Mouse (Mus musculus): ENCODE data around the gene Ogfod1.
"Not testable (repeated sequence)": the region's sequence is repeated elsewhere in the genome, so short reads cannot be mapped to it uniquely, and the experiment has no call there.

Ogfod1 gene

GRCm38 (mm10) chr8:94036944-94037524 is at the start of gene Ogfod1, which contains the start of gene Nudt21:
Ogfod1 (plus strand) TSS chr8:94037198.
Nudt21 (minus strand) TSS chr8:94037031.
- DNase-seq (ENCODE audit: extremely low read depth, low read depth, low spot score), result peak; percentile 84

DNA sequence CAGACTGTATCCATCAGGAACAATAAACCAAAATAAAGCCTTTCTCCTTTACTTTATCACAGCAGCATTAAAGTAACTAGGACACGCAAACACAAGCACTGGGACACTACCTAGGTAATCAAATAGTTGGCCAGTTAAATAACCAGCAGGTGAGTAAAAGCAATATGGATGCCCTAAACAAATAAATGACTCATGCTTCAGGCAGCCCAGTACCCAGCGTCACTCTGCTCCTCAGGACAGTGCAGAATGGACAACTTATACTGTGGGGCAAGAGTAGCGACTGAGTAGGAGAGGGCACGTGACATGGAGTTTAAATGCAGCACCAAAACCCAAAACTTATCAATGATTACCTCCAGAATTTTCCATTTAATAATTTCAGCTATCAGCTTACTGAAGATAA is 47.3 kb upstream of the Ogfod1 start:
- DNase-seq (ENCODE audit: extremely low read depth, low read depth, low spot score), result no peak

GRCm38 (mm10) chr8:93998961-93999360 is 38.0 kb upstream of the Ogfod1 start:
- no peak for DNase-seq (ENCODE audit: extremely low read depth, low read depth, low spot score)

DNA sequence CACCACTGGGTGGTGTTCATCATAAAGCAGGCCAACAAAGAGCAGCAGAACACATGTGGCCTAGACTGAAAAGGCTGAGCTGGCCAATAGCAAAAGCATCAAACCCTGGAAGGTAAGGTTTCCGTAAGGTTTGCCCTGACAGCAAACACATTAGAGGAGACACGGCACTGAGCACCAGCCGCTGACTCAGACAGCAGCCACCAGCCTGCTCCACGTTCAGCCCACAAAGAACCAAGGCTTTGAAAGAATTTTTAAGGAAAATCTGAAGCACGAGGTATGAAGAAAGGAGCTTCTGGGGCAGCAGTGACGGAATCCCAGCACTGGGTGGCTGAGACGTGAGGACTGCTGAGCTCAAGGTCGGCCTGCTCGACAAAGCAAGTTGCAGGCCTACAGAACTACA is 32.9 kb upstream of the Ogfod1 start:
- DNase-seq (ENCODE audit: extremely low read depth, low read depth, low spot score), result no peak

DNA sequence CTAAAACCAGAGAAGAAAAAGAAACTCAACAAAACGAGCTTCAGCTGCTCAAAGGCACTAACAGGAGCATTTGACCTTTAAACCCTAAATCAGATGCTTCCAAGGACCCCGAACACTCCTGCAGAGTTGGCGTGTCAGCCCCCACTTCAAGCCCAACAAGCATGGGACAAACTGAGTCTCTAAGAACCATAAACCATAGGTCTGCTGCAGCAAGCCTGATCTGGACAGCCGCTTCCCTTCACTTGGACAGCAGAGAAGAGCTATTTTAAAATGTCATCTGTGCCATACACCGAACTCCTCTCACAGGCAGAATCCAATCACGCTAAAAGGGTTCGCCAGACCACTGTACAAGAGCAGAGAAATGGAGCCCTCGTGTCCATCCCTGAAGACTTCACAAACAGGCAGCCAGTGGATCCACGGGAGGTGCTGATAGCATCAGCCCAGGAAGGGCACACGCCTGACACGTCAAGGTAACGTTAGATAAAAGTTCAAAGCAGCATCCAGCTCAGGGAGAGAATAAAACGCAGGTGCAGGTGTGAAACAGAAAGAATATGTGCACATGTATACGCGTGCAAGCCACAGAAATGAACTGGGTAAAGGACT is 27.7 kb upstream of the Ogfod1 start:
- DNase-seq (ENCODE audit: extremely low read depth, low read depth, low spot score), result no peak

- DNase-seq (ENCODE audit: extremely low read depth, low read depth, low spot score), result no peak
Observed at GRCm38 (mm10) chr8:94010101-94010705, 26.8 kb upstream of the Ogfod1 start.

GRCm38 (mm10) chr8:94011076-94012012 is 25.7 kb upstream of the Ogfod1 start:
- DNase-seq (ENCODE audit: extremely low read depth, low read depth, low spot score), result no peak

DNA sequence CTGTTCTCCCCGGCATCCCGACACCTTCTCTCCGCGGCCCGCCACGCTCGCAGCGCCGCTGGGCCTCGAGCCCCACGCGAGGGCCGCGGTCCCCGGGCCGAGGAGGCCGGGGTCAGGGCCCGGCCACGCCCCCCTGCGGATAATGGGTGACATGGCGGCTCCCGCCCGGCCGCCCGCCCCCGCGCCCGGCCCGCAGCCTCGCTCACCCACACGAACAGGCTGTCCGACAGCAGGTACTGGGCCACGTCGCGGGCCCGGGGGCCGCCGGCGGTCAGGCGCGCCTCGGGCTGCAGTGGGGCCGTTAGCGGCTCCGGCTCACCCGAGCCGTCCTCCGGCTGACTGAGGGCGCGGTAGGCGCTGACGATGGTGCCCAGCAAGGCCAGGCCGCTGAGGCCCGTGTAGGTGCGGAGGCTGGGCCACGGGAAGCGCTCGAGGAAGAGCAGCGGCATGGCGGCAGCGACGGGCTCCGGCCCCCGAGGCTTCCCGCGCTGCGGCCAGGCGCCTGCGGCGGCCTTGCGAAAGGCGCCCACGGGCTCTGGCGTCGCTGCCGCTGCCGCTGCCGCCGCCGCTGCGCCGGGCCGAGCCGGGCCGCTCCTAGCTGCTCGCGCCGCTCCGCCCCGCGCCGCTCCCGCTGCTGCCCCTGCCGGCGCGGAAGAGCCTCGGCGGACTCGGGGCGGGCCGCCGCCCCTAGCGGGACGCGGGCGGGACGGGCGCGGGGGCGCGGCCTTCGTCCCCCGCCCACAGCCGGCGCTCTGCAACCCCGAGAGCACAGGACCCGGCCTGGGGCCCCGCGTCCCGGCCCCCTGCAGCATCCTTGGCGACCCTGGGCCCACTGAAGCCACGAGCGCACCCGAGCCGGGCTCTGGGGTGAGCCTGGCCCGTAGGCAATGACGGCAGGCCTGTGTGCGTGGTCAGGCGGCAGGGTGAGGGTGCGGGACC is 24.7 kb upstream of the Ogfod1 start, which contains the start of gene Amfr:
Gene Amfr (minus strand): TSS at position 830 of the 939 bp plus-strand sequence.
- no peak for DNase-seq (ENCODE audit: extremely low read depth, low read depth, low spot score)

DNA sequence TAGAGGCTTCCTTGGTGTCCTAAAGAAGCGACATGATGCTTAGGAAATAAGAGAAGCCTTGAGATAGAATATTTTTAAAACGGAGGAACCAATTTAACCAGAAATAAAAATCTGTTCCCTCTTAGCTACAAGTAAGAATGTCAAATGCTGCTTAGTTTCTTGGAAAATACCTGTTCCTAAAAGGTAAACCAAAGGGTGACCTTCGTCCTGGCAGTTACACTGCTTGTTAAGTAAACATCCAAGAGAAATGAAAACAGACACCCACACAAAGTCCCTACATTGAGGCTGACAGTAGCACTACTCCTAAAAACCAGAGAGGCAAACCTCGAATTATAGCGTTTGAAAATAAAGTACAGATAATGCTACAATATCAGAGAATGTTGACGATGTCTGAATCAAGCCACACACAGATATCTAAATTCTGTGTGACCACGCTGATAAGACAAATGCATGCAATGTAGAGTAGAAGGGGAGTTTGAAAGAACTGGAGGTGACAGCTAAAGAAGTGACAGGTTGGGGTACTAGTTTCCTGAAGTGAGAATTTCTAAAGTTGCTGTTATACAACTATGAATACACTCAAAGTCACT is 23.9 kb upstream of the Ogfod1 start:
- no peak for DNase-seq (ENCODE audit: extremely low read depth, low read depth, low spot score)

GRCm38 (mm10) chr8:94023916-94024315 is 13.1 kb upstream of the Ogfod1 start:
- DNase-seq (ENCODE audit: extremely low read depth, low read depth, low spot score), result no peak

DNA sequence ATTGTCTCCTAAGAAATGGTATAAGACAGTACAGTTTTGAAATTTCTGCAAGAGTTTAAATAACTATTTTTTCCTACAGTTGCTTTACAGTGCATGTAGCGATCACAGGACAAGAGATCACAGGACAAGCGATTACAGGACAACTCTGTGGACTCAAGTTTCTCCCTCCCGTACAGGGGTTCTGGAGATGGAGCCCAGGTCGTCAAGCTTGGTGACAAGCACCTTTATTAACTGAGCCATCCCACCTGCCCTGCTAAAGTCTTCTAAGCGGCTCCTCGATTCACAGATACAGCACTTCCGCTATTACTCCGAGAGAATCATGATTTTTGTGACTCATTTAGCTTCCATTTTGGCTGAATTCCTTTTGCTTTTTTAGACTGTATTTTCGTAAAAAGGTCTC is 7.3 kb upstream of the Ogfod1 start:
- DNase-seq (ENCODE audit: extremely low read depth, low read depth, low spot score), result no peak

DNA sequence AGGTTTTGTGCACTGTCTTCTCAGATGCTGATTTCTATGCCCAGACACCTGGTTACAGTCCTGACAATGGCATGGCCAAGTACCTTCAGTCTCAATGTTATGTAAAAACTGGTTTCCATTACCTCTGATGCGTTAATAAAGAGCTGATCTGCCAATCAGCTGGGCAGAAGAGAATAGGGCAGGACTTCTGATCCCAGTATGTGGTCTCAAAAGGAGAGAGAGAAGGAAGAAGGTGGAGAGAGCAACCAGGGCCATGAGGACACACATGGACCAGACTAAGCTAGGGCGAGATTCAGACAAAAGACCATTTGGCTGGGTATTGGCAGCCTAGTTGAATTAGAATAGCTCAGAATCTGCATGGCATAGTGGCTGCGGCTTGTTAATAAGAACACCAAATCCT is 3.4 kb upstream of the Ogfod1 start:
- no peak for DNase-seq (ENCODE audit: extremely low read depth, low read depth, low spot score)

DNA sequence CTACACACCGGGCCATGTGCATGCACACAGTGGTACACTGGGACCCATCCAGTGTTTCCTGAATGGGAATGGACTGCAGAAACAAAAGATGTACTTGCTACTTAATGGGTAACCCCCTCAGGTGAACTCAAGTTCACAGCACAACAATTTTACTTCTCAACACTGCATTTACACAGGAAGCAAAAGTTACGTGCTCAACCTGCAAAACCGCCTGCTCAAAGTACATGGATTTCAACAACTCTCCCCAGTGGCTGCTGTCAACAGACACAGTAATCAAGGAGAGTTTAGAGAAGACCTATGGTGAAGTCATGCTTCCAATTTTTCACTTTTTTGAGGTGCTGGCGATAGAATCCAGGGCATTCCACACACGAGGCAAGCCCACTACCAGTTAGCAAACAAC is 1.8 kb upstream of the Ogfod1 start:
- no peak for DNase-seq (ENCODE audit: extremely low read depth, low read depth, low spot score)

GRCm38 (mm10) chr8:94036541-94036940 is 457 bp upstream of the Ogfod1 start:
- not testable (repeated sequence) for DNase-seq (ENCODE audit: extremely low read depth, low read depth, low spot score)

DNA sequence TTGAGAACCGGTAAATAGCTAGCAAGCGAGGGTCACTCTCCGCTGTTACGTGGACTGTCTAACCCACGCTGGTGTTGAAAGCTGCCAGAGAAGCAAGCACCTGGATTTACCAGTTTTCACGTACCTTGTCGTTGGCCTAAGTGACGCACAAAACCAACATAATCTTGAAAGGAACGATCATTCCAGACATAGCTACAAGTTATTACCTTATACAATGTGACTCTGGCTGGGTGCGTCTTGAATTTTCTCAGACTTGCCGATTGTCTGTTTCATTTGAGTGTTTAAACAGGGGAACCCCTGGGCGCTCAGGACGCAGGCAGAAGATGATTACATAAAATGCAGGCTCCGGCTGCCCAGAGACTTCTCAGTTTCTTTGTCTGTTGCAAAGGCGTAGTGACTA is 808 bp downstream of the Ogfod1 start:
- DNase-seq (ENCODE audit: extremely low read depth, low read depth, low spot score), result no peak

GRCm38 (mm10) chr8:94047845-94048244 is 10.8 kb downstream of the Ogfod1 start:
- DNase-seq (ENCODE audit: extremely low read depth, low read depth, low spot score), result no peak

DNA sequence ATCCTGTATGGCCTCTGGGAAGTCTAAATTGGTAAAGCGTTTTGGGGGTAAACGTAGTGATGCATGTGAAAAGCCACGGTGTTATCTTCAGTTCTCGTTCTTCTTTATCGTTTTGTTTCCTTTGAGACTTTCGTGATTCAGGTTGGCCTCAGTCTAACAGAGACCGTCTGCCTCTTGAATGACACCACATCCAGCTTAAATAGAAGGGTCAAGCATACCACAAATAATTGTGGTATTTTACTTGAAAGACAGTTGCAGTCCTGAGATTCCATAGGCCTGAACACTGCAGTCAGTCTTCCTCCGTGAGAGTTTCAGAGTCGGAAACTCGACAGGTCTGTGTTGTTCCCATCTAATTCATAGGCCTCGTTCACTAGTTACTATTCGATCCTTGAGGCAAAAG is 15.7 kb downstream of the Ogfod1 start:
- no peak for DNase-seq (ENCODE audit: extremely low read depth, low read depth, low spot score)

DNA sequence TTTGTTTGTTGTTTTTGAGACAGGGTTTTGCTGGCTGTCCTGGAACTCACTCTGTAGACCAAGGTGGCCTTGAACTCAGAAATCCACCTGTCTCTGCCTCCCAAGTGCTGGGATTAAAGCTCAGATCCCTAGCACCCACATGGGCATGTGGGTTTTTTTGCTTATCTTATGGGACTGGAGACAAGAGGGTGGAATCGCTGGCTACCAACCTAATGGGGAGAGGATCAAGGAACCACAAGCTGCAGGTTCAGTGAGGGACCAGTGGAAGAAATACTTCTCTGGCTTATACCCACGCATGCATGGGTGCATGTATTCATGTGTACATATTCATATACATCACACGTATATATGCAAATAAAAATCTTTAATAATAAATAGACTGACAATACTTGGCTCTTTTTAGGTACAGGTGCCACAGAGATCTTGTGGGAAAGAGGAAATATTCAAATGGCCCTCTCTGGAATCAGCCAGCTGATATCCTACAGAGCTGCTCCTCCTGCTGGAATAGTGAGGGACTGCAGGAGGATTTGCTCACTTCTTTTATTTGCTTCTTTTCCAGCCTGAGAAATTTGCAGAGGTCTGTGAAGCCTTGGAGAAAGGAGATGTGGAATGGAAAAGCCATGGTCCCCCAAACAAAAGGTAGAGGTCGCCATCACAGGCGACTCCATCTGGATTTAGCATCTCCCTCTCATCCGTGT is 20.3 kb downstream of the Ogfod1 start:
- DNase-seq (ENCODE audit: extremely low read depth, low read depth, low spot score), result no peak

- DNase-seq (ENCODE audit: extremely low read depth, low read depth, low spot score), result no peak
Observed at GRCm38 (mm10) chr8:94066121-94066863, 29.3 kb downstream of the Ogfod1 start.
